Mouse (Mus musculus): ENCODE measurements around the gene Ptprn. TPM values are rescaled to one million over a fixed set of nuclear protein-coding genes. Genes with fewer than 3 reads are reported as not detected.

Gene Ptprn
- not detected in 2 replicates for total RNA-seq (2015; ENCODE audit: low replicate concordance)
- total RNA-seq (2017; ENCODE audit: low replicate concordance) = not detected in 2 replicates

DNA sequence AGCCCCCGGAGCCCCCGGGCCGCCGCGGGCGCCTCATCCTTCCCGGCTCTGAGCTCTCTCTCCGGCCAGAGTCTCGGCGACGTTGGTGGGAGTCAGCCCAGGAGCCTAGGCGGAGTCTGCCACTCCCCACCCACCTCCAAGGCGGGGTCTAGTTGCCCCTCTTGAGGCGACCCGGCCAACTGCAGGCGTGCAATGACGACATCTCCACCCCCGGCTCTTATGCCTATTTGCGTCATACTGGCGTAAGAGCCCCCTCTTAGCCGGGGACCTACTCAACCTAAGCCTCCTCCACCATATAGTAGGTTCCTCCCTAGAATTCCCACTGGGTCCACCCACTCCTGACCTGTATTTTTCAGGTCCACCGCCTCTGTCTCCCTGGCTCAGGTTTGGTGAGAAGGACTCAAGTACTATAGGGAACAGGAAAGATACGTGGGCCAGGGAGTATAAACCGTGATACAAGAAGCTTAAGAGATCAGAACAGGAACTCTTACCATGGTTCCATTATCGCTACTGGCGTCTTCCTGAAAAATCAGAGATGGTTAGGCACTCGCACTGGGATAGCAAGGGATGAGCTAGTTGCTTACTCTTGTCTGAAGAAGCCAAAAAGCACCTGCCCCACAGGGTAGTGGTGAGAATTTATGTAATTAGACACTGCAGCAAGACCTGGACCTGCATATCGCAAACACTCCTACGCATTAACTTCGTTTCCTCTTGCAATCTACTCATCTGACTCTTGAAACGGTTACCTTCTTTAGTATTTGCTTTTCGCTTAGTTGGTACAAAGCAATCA is at the start of gene Ptprn:
Ptprn (minus strand) TSS at position 412 of the 790 bp plus-strand sequence.
- no peak for ATAC-seq (replicated peaks; ENCODE audit: low FRiP score, poor library complexity, severe bottlenecking)

DNA sequence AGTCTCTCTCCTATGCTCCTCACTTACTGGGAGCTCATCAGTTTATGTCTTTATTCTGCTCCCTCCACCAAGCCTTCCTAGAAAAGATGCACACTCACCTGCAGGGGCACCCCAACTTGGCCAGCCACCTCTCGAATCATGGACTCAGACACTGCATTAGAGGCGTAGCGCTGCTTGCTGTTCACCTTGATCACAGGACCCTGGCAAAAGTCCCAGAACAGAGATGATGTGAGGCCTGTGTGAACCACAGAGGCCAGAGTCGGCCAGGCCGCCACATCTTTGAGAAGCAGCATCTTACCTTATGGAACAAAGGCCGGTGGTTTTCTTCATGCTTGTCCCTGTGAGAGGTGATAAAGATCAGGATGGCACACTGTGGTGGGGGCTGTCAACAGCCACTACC is 47.4 kb upstream of the Ptprn start:
- ATAC-seq (replicated peaks; ENCODE audit: low FRiP score, poor library complexity, severe bottlenecking) = no peak

DNA sequence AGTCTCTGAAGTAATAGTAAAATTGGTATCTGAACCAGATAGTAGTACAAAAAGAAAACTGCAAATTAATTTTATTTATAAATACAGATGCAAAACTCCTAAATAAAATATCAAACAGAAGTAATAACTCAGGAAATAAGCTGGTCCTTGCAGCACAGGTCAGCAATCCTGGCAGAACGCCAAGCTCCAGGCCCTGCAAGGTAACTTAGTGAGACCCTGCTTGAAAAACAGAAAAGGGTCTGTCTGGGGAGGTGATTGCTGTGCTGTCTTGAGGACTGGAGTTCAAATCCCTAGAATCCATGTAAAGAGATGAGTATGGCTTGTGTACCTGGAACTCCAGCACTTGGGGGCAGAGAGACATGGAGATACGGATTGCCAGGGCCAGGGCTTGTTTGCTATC is 40.4 kb upstream of the Ptprn start:
- ATAC-seq (replicated peaks; ENCODE audit: low FRiP score, poor library complexity, severe bottlenecking) = no peak

DNA sequence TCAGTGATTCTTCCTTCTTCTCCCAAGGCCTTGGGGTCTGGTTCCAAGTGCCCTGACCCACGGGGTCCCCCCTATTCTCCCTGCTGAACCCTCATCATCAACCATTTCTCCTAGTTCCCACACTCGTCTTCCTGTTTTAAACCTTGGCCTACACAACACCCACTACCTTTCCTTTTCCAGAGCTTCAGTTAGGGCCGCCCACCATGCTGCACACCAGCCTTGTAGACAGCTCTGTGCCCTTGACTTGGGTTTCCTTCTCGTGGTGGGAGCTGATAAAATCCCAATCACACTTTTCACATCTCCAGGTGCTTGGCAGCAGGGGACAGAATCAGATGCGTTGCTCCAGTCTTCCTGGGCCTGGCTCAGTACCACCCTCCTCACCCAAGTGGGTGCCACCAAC is 30.0 kb upstream of the Ptprn start:
- no peak for ATAC-seq (replicated peaks; ENCODE audit: low FRiP score, poor library complexity, severe bottlenecking)

DNA sequence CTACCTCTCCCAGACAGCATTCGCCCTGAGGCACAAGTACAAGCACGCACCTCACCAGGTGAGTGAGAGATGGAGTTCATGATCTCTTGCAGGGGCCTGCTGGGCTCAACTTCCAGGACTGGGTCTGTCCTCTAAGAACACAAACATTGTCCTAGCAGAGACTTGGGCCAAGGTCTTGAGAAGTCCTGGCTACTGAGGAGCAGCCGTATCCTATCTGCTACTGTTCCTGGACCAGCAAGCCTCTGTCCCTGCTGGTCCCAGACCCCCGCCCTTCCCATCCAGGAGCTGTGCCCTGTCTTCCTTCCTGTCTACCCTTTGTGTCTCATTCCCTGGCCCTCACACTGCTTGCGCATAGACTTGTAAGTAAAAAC is 29.0 kb upstream of the Ptprn start:
- ATAC-seq (replicated peaks; ENCODE audit: low FRiP score, poor library complexity, severe bottlenecking) = no peak

DNA sequence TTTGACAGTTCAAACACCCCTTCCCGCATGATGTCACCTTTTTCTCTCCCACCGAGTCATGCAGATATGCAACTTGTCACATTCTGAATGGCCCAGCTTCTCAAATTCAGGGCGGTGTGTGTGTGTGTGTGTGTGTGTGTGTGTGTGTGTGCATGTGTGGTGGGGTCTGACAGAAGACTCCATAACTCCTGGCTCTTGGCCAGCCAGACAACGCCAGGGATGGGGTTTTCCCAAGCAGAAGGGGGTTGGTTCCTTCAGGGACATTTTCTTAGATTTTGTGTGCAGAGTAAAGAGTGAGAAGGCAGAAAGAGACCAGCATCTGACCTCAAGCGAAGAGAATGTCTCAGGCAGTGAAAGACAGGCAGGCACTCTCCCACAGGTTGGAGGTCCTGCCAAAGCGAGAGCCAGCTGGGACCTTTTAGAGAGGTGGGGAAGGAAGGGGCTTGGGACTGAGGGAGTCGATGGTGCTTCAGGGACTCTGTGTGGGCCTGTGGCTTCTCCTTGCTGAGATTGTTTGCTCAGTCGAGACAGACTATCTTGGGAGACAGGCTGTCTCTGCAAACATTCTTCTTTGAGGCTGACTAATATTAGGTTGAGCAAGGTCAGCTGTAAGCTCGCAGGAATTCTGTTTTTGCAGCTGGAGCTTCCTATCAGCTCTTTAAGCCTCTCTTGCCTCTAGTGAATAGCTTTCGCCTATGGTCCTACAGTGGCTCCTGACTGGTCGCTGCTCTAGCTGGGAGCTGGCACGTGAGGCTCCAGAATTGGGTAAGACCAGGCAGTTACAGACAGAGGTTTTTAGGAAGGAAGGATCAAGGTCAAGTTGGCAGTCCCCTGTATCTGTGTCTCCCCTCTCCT is 28.4 kb upstream of the Ptprn start:
- ATAC-seq (replicated peaks; ENCODE audit: low FRiP score, poor library complexity, severe bottlenecking) = no peak

DNA sequence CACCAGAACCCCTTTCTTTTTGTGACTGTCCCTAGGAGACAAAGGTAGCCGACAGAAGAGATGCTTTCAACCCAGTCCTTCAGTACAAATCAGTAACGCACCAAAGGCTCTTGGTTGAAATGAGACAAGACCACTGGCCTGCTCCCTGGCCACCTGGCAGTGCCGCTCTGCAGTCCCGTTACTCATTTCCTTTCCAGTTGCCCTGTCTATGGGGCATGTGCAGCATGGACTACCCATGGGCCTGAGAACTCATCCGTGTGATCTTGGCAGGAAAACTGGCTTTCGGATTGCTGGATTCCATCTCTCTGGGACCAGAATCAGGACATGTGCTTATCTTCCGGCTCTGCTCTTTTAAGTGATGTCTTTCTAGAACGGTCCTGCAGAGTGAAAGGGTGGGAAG is 27.0 kb upstream of the Ptprn start:
- no peak for ATAC-seq (replicated peaks; ENCODE audit: low FRiP score, poor library complexity, severe bottlenecking)

DNA sequence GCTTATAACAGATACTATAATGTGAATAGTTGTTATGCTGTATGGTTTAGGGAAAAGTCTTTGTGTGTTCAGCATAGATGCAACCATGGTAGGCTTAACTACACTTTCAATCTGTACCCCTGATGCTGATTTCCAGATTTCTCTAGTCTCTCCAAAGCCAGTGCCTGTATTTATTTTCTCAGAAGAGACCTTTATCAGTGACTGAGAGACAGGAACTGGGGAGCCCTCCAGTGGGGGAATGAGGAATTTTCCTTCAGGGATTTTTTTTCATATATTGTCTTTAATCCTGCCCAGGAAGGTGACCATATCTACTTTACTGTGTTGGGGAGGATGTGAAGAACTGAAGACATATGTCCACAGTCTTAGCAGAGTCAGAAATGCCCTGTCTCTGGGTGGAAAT is 26.3 kb upstream of the Ptprn start:
- ATAC-seq (replicated peaks; ENCODE audit: low FRiP score, poor library complexity, severe bottlenecking) = no peak

DNA sequence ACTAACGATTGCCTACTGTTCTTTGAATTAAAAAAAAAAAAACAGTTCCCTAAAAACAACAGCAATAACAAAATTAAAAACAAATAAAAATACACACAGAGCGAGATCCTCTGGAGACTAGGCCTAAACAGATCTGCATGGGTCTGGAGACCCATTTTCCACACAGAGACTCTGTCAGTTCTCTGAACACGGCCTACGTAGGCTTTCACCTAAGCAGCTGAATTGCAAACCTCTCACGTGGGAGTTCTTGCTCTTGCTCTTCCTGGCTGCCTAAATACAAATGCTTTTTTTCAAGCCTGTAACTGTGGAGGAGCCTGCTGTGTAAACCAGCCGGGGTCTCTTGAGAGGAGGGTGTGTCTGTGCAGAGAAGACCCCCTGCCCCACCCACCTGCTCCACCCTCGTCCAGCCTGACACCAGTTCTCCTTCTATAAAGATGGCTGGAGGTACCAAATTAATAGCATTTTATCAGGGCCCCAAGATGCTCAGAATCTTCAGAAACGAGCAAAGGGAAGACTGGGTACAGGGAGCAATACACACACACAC is 25.7 kb upstream of the Ptprn start:
- no peak for ATAC-seq (replicated peaks; ENCODE audit: low FRiP score, poor library complexity, severe bottlenecking)

DNA sequence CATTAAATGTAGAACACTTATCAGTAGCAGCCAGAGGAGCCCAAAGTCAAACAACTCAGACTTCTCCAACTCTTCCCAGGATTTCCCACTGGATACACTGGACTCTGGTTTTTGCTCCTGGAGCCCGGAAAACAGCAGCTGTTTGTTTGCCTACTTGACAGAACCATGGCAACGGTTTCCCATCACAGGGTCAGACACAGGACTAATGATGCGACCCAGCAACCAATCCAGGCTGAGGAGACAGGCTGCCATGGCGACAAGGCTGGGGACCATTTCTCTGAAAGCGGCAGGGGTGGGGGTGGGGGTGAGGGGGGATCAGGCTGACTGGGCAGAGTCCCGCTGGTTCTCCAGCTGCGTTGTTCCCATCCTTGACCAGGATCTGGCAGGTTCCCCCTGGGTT is 25.1 kb upstream of the Ptprn start:
- no peak for ATAC-seq (replicated peaks; ENCODE audit: low FRiP score, poor library complexity, severe bottlenecking)

DNA sequence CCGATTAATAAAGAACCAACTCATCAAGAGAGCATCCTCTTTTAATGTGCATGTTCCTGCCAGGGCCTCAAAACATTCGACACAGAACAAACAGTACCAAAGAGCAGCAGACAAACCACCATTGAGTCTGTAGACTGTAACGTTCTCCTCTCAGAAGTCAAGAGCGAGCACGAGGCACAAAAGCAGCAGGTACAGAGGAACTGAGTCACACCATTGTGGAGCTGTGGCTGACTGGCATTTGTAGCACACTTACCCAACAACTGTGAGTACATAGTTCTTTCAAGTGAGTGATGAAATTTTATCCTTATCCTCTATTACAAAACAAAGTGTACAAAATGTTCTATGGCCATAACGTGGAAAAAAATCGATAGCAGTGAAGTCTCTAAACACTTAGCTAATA is 20.6 kb upstream of the Ptprn start:
- no peak for ATAC-seq (replicated peaks; ENCODE audit: low FRiP score, poor library complexity, severe bottlenecking)

DNA sequence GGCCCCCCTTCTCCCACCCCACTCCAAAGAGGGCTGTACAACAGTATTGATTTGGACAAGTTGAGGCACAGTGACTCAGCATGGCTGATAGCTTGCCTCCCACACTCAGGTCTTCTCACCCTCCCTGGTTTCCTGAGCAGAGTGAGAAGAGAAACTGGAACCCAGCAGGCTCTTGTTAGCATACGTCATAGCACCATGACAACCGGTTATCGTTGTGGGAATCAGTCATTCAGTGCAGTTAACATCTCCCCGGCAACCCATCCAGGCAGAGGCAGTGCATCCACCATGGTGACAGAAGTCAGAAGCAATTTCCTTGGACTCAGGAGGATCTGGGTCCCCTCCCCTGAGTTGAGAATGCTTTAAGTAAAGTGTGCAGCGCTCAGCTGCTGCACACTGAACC is 18.7 kb upstream of the Ptprn start:
- no peak for ATAC-seq (replicated peaks; ENCODE audit: low FRiP score, poor library complexity, severe bottlenecking)

DNA sequence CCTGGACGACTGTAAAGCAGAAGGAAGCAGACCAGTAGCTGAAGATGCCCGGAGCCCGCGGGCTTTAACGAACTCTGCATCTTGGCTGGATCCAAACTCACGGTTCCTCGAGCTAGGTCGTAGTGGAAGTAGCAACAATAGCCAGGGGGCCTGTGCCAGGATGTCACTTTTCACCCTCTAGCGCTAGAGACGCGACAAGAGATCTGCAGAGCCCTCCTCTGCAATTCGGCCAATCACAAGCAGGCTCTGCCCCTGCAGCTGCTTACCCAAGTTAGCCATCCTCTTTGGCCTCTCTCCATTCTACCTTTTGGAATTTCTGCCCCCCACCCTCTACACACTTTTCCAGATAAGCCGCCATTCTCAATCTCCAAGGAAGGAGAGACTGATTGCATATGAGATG is 13.9 kb upstream of the Ptprn start, which contains the start of gene Resp18:
Resp18 (minus strand) TSS at position 188 of the 400 bp plus-strand sequence.
- ATAC-seq (replicated peaks; ENCODE audit: low FRiP score, poor library complexity, severe bottlenecking) = no peak

DNA sequence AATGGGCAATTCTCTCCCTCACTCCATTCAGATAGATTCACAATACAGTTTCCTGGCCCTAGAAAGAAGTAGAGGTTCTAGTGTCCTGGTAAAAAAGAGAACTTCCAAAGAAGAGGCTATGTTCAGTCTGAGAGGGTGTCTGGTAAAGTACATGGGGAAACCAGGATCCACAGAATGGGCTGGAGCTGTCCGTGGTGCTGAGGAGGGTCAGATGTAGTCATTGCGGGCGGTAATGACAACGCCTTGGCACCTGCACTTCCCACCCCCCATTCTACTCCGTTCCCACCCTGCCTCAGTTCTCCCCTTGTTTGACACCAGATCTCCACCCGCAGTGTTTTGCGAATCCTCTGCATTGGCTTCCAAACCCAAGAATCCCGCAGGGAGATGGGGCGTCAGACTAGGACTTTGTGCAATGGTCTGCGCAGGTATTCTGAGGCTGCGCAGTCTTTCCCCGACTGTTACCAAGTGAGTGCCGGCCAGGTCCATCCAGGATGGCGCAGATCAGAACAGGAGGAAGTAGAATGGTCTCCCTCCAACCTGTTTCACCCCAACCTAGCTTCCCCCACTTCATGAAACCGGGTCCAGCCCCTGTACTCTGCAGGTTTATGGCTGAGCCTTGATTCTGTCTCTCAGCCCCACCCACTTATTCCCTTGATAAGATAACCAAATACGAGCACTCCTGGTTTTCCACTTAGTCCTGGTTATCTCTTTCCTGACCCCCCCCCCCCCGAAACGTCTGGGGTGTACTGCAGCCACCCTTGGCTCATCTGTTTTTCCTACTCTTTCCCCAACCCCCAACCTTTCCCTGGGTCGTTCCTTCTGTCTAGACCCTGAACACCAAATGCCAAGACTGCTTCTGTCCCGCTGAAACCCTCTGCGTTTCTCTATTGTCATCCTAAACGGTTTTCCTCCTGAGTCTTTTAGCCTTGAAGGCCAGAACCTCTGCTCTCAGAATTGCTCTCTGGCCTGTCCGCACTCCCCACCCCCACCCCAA is 13.2 kb upstream of the Ptprn start:
- ATAC-seq (replicated peaks; ENCODE audit: low FRiP score, poor library complexity, severe bottlenecking) = 0 out of 2 replicates have a peak, but pooled peaks have one; percentile 14

DNA sequence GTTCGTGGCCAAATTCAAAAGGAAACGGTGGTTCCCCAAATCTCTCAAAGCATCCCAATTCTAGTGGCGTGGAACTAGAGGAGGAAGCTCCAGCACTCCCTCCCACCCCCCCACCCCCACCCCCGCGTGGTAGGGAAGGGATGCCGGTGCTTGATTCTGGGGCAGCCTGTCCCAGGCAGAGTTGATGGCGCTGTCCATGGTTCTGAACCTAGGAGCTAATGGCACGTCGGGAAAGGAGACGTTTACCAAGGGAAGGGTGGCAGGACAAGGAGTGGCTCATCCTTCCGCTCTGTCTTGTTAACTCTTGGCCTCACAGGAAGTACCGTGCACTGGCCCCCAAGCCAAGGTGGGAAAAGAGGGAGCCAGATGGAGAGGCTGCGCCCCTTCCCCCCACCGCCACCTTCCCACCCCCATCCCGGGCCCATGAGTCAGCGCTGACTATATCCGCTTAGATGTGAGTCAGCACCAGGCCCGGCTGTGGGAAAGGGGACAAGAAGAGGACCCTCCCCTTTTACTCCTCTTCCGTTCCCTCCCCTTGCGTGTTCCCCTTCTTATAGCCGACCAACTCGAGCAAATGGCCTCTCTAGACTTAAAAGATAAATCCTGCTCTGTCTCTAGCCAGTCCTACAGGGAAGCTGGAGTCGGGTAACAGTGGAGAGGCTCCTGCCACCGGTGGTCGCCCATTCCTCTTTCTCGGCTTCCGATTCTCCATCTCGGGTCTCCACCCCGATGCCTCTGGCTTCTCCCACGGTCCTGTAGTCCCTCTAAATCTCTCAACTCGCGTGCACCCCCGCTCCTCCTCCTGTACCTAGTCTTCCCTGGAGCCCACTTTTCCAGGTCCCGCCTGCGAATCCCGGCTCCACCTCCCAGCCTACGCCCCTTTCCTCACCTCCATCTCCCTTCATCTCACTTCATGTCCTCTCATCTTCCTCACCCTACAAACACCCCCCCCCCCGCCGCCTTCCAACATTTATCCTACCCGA is 1.0 kb downstream of the Ptprn start:
- no peak for ATAC-seq (replicated peaks; ENCODE audit: low FRiP score, poor library complexity, severe bottlenecking)

DNA sequence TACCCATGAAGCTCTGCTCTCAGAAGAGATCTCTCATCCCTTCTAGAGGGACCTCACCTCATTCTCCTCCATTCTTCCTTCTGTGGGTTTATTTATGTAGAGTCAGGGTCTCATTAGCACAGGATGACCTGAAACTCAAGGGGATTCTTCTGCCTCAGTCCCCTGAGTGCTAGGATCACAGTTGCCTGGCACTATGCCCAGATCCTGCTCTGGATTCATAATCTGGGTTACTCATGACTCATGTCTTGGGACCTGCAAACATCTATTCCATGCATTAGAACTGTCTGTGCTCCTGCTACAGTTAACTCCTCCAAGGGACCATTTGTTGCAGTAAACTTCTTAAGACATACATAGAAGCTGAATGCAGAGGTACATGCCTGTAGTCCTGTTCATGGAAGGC is 3.0 kb downstream of the Ptprn start:
- ATAC-seq (replicated peaks; ENCODE audit: low FRiP score, poor library complexity, severe bottlenecking) = no peak

DNA sequence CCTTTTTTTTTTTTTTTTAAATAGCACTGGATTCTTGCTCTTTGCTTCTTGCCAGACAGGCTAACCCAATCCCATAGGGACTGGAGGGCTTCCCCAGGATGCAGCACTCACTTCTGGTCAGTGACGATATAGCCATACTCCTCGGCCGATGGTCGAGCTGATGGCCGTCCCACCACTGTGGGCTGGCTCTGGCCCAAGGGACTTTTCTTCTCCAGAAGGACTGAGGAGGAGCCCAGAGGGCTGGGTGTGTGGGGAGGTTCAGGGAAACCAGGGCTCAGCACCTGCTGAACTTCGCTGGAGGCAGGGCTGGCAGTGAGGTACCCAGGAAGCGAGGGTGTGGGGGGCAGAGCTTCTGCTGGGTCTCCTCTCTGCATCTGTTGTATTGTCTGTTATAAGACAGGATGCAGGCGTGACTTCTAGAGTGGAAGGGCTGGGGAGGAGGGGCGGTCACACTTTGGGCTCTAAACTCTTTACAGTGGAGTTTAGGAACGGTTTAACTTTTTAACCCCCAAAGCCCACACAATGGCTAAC is 8.7 kb downstream of the Ptprn start:
- ATAC-seq (replicated peaks; ENCODE audit: low FRiP score, poor library complexity, severe bottlenecking) = no peak

DNA sequence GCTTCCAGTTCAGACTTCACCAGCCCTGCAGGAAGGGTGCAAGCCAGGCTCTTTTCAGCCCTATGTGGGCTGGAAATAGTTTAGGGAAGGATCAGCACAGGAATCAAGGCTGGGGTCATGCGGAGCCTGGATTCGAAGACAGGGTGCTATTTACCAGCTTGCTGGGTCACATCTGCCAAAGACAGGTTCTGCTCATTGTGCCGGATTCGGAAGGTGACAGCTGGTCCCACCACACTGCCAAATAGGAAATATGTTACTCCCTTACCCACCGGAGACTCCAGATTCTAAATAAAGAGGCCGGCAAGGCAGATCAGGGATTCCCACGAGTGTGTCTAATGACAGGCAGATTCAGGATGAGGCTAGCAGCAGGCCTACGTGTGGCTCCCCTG is 9.7 kb downstream of the Ptprn start:
- ATAC-seq (replicated peaks; ENCODE audit: low FRiP score, poor library complexity, severe bottlenecking) = no peak
